Mouse (Mus musculus) left cerebral cortex, postnatal 10 days (tissue): ENCODE data around the gene Zfp672. TPM values are rescaled to one million over a fixed set of nuclear protein-coding genes. Genes with fewer than 3 reads are reported as not detected.
"Not testable (repeated sequence)": the region's sequence is repeated elsewhere in the genome, so short reads cannot be mapped to it uniquely, and the experiment has no call there.

Experiments
- DNase-seq, 2 experiments: peaks; one replicate each; pipeline ENCODE4 v3.0.0; 2021 to 2022; ENCODE audit warnings: low spot score in 2 of 2, mixed read lengths in 1 of 2; ENCODE audit errors: extremely low spot score in 1 of 2
- intact Hi-C: fragments of 180-260 bp; cut with DNase I; formaldehyde crosslinking; loops from one replicate; pipeline ENCODE4 v1.15.1; 2025
- total RNA-seq, 2 experiments: library from RNA; stranded (reverse); gene quantifications; 2 replicates each; pipeline ENCODE4 v1.2.3; 2021

Zfp672 gene
- 10 to 100 TPM; 47.7 to 50.4 TPM for total RNA-seq

DNA sequence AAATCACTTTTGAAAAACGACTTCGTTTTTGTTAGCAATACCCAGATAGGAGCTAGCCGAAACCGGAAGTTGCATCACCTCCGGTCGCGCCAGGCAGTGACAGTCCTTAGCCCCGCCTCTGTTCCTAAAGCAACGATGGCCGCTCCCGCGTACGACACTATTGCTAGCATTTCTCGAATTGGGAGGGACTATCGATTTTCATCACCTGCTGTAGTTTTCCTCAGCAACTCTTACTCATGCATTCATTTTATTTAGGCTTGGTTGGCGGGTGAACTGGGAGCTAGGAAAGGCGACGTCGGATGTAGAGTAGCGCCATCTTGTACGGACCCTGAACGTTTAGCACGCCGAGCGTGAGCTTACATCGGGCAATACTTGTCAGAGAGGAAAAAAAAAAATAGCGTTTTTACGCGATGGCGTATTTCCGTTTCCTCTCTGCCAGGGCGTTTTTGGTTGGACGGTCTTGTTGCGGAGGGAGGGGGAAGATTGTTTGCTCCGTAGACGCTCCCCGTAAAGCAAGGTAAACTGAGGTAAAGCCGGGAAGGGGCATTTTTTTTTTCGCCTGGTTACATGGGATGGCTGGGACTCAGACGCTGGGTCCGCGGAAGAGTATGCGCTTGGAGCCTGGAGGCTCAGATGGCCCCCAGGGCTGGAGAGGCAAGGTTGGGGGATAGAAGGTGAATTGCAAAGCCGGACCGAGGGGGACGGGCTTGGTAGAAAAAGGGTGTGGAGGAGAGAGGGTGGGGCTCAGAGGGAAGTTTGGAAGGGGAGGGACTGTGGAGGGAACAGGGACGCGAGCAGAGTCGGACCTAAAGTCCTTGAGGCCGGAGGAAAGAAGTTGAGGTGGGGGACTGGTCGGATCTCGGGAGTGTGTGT, at the start of gene Zfp672, which contains the start of gene Sh3bp5l:
Zfp672 (minus strand) TSS at position 64 of the 873 bp plus-strand sequence.
Sh3bp5l (plus strand) TSS at position 449 of the 873 bp plus-strand sequence.
- intact Hi-C loops, result no loop called here
- peak; percentile 91 to 93 for DNase-seq

DNA sequence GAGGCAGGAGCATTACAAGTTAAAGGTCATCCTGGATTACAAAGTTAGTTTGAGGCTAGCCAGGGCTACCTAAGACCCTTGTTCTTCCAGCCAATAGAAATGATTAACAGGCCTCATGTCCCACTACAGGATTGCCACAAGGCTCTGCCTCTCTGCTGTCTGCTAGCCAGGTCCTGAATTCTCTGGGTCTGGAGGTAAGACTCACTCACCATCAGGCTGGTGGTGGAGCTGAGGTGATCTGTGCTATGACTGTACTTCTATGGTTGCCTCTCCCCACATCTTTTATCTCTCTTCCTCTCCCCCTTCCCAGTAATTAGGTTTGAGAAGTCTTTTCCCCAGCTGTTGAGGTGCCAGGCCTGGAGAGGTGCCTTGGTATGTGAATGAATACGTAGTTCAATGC, 49.4 kb upstream of the Zfp672 start:
- intact Hi-C loops, result no loop called here

GRCm38 (mm10) chr11:58378763-58379278, 48.7 kb upstream of the Zfp672 start, which contains the start of gene Lypd8:
Lypd8 (plus strand) TSS chr11:58379043.
- intact Hi-C loops, result no loop called here
- no peak for DNase-seq

More for the DNA sequence above, 49.4 kb upstream of the Zfp672 start:
- DNase-seq, result no peak

DNA sequence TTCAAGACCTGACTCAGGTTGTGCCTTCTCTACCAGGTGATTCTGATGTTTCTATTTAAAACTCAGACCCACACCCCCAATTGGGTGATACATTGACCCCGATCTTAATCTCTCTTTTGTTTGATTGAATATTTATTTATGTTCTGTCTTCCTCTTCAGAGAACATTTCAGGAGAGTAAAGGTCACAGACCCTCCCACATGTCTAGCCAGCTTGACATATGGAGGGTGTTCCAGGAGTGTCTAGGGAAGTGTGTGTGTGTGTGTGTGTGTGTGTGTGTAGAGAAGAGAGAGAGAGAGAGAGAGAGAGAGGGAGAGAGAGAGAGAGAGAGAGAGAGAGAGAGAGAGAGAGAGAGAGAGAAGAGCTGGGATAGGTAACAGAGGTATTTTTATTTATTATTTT, 47.5 kb upstream of the Zfp672 start:
- intact Hi-C loops, result no loop called here
- no peak for DNase-seq

GRCm38 (mm10) chr11:58377273-58377672, 47.1 kb upstream of the Zfp672 start:
- intact Hi-C loops, result no loop called here

DNA sequence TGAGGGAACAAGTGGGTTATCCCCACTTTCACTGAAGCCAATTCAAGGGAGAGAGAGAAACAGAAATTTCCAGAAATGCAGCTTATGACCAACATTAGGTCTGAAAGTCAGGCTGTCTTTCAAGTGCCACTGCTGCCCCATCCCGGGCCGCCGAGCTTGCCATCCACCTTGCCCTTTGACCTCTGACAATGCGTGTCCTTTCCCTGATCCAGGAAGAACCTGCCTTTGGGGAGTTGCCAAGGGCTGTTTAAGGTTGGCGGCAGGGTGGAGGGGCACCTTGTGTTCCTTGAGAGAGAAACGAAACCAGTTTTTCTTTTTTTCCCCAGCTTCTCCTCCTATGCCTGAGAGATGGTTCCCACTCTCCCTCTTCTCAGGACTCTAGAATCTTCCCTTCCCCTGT, 36.1 kb upstream of the Zfp672 start:
- not testable (repeated sequence) for DNase-seq

More at GRCm38 (mm10) chr11:58377273-58377672, 47.1 kb upstream of the Zfp672 start:
- no peak for DNase-seq

DNA sequence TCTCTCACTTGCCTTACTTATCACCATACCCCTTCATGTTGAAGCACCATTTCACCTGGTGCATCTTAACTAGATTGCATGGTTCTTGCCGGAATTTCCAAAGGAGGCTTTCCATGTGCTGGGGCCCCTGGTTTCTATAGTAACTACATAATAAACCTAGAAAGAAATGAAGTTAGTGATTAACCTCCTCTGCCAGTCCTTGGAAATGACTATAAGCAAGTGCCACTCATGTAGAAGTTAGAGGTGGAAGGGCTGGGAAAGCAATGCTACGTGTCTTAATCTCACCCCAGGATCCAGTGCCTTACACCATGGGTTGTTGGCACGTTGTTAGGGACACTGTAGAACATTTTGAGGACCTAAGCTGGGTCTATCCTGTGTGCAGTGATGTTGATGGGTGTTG, 34.3 kb upstream of the Zfp672 start:
- intact Hi-C loops, result no loop called here
- DNase-seq, result no peak

More for the DNA sequence above, 36.1 kb upstream of the Zfp672 start:
- intact Hi-C loops, result not testable (repeated sequence)

DNA sequence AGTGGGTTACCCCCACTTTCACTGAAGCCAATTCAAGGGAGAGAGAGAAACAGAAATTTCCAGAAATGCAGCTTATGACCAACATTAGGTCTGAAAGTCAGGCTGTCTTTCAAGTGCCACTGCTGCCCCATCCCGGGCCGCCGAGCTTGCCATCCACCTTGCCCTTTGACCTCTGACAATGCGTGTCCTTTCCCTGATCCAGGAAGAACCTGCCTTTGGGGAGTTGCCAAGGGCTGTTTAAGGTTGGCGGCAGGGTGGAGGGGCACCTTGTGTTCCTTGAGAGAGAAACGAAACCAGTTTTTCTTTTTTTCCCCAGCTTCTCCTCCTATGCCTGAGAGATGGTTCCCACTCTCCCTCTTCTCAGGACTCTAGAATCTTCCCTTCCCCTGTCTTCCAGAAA, 32.4 kb upstream of the Zfp672 start:
- DNase-seq, intact Hi-C loops: not testable (repeated sequence)

GRCm38 (mm10) chr11:58357844-58358534, 27.9 kb upstream of the Zfp672 start:
- intact Hi-C loops, result no loop called here

GRCm38 (mm10) chr11:58357042-58357441, 26.9 kb upstream of the Zfp672 start:
- no peak for DNase-seq
- intact Hi-C loops, result no loop called here

More at GRCm38 (mm10) chr11:58357844-58358534, 27.9 kb upstream of the Zfp672 start:
- no peak for DNase-seq

DNA sequence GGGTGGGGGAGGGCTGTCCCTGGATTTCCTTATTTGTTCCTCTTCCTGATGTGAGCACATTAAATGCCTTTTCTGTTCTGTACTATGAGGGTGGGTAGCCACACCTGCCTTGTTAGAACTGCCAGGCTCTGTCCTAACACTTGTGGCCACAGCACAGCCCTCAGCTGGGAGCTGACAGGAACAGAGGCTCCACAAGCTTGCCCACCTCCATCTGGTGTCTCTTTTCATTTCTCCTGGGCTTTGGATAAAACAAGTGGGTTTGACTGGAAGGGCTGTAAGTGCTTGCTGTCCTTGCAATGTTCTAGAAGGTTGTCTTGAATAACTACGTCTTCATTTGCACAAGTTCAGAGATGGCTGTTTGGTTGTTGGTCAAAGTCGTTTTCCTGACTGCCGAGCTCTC, 24.8 kb upstream of the Zfp672 start:
- intact Hi-C loops, result no loop called here
- DNase-seq, result no peak

DNA sequence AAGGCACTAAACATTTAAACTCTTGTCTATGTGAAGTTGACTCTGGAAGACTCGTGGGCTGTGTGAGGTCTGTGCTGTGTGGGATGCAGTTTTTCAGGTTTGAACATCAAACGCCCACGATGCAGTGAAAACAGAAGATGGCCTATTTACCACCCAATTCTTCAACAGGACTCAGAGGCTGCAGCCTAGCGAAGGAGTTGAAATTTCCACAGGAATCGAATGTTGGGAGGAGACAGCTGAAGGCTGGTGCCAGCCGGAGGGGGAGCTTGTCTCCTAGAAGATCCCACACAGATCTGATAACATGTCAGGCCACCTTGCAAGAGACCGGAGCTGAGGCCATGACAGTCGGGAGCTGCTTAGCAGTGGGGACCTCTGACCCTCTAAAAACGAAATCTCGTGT, 24.3 kb upstream of the Zfp672 start:
- DNase-seq, result no peak
- intact Hi-C loops, result no loop called here

DNA sequence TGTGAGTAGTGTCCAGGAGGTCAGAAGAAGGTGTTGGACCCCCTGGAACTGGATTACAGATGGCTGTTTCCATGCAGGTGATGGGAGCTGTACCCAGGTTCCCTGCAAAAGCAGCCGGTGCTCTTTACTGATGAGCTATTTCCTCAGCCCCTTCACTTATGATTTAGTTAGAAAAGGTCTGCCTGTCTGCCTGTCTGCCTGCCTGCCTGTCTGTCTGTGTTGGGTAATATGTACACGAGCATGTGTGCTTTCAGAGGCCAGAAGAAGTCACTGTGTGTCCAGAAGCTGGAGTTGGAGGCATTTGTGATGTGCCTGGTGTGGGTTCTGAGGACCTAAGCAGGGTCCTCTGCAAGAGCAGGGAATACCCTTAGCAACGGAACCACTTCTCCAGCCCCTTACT, 23.6 kb upstream of the Zfp672 start:
- no peak for DNase-seq
- intact Hi-C loops, result no loop called here

DNA sequence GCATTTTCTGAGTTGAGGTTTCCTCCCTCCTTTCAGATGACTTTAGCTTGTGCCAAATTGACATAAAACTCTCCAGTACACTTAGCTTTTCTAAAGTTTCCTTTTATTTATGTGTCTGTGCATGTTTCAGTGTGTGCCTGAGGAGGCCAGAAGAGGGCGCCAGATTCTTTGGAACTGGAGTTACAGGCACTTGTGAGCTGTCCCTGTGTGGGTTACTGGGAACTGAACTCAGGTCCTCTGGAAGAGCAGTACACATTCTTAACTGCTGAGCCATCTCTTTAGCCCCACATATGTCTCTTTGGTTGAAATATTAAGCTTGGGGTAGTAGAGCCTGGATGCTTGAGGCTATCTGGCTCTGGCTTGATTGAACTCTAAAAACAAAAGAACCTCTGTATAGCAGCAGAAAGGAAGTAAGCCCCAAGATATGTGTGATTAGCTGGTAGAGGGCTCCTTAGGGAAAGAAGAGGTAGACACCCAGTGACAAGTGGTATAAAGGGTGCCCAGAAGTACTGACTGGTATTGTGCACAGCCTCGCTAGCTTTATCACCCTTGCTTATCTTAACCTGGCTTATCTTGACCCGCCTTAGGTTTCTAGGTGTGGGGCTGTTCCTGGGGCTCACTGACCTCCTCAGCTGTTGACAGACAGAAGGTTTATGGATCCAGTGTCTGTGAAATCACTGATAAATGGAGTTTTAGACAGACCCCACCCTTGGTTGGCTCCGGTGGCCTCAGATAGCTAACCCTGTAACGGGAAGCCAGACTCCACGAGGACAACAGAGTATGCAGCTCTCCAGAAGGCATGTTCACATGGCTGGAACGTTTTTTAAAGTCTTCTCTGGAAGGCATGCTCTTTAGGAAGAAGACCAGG, 22.8 kb upstream of the Zfp672 start:
- intact Hi-C loops, result no loop called here
- DNase-seq, result no peak

DNA sequence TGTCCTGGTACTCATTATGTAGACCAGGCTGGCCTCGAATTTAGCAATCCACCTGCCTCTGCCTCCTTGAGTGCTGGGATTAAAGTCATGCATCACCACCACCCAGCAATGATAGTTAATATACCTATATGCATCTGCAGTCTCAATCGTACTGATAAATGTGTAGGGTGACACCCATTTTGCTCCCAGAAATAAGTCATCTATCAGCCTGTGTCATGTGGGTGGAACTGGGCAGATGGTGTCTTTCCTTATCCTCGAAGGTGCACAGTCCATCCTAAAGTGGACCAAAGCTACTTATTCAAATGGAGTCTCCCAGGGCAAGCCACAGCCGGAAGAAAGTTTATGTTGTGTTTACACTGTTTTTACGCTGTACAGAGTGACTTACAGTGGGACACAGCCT, 21.0 kb upstream of the Zfp672 start:
- intact Hi-C loops, result no loop called here
- no peak for DNase-seq

GRCm38 (mm10) chr11:58350628-58351027, 20.5 kb upstream of the Zfp672 start:
- no peak for DNase-seq
- intact Hi-C loops, result no loop called here

GRCm38 (mm10) chr11:58346745-58347144, 16.6 kb upstream of the Zfp672 start:
- no peak for DNase-seq
- intact Hi-C loops, result no loop called here

DNA sequence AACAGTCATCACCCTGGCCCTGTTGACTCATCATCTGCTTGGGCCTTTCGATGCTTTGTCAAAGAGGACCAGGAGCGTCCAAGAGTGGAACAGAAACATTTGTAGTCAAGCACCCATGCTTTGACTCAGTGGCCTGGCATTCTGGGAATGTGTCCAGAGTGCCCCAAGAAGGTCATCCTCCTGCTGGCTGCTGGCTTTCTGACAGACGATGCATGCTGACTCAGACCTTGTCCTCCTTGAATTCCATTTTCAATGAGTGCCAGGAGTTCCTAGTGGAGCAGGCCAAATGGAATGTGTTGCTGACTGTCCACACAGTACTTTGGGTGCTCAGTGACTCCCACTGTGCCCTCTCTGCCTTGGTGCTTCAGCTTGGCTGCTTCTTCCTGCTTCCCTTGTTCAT, 4.6 kb upstream of the Zfp672 start:
- intact Hi-C loops, result no loop called here
- DNase-seq, result no peak

GRCm38 (mm10) chr11:58331546-58331945, 1.4 kb upstream of the Zfp672 start:
- intact Hi-C loops, result no loop called here
- DNase-seq, result no peak
